Mouse (Mus musculus): ENCODE measurements around the gene Togaram2. TPM values are rescaled to one million over a fixed set of nuclear protein-coding genes. Genes with fewer than 3 reads are reported as not detected.

Togaram2 gene
- polyA plus RNA-seq, 1 experiment from 2014 or later: 0.50 TPM

DNA sequence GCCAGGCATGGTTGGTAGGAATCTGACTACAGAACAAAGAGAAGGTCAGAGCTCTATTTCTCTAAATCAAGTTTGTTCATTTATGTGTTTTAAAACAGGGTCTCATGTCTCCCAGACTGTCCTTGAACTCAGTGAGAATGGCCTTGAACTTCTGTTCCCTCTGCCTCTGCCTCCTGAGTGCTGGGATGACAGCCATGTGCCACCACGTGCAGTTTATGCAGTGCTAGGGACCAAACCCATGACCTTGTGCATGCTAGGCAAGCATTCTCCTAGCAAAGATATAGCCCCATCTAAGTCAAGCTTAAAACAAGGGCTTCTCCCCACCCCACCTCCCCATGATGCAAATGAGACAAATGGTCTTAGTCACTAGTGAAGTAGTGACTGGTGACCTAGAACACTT lies 32.1 kb downstream of the Togaram2 start:
- Histone ChIP-seq H3K27ac (no peak overlapping the region), H3K36me3 (no peaks in the 10 kb centered on the region), H3K4me3 (no peak overlapping the region), H3K9ac (no peak overlapping the region), H3K4me2 (no peak overlapping the region), H3K27me3 (0 out of 2 replicates have a peak, but pooled peaks cover 2% of the 10 kb centered on the region), H3K9me3 (no peaks in the 10 kb centered on the region), H3K4me1 (no peaks in the 10 kb centered on the region)
- 85% methylated on average over 1 of the region's 1 CpGs for WGBS
- no peak for ATAC-seq (ENCODE audit: insufficient number of reproducible peaks, low FRiP score, low TSS enrichment, low read depth)

DNA sequence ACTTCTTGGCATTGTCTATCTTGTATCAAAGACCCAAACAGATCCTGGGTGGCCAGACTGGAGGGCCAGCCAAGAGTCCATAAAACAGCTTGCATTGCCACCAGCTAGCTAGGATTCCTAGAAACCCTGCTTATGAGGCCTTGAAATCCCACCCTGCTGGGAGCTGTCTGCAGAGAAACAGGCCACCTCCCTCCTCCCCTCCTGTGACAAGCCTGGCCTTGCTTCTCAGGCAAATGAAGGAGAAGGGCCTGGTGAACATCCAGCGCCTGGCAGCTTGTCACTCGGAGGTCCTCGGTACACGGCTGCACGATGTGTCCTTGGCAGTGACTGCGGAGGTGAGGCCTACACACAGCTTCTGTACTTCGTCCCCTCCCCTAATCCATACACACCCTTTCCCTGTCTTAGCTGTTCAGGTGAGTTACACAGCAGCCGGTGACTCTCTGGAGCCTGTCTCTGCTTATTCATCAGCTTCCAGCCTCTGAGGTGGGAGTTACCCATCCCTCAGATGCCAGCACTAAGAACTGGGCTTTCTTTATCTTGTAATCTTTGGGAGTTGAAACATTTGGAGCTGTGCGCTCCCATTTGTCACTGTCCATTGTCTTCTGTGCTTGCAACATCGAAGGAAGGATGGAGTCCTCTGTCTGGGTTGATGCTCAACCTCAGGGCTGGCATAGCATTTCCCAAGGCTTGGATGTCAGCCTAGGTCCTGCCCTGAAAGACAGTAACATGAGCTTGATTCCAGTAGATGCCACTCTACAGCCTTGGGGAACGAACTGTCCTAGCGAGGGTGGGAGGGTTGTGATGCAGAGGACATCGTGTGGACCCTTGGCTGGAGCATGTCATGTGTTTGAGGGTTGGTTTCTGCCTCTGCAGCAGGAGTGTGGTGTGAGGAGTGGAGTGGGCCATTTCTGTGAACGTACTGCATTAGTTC lies 32.8 kb downstream of the Togaram2 start:
- Histone ChIP-seq H3K36me3 (no peaks in the 10 kb centered on the region), H3K9ac (no peak overlapping the region), H3K9me3 (no peaks in the 10 kb centered on the region), H3K4me3 (no peak overlapping the region), H3K4me2 (no peak overlapping the region), H3K4me1 (no peaks in the 10 kb centered on the region), H3K27me3 (0 out of 2 replicates have a peak, but pooled peaks cover under 1% of the 10 kb centered on the region), H3K27ac (no peak overlapping the region)
- WGBS: 76% methylated on average over 14 of the region's 14 CpGs
- ATAC-seq (ENCODE audit: insufficient number of reproducible peaks, low FRiP score, low TSS enrichment, low read depth): no peak

DNA sequence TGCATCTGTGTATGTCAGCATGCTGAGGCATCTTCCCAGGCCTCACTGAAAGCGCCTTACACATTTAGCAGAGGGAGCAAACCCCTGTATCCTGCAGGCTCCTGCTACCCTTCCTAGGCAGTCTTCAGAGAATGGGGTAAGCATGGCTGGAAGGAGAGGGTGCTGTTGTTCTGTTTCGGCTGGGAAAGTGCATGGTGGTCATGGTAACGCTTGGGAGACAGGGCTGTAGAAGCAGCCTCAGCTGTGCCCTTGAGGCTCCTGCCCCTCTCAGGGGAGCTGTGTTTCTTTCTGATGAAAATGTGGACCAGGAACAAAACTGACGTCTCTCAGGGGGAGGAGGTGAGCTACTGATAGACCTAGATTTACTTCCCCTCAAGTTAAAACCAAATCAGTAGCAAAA lies 34.7 kb downstream of the Togaram2 start:
- ATAC-seq (ENCODE audit: insufficient number of reproducible peaks, low FRiP score, low TSS enrichment, low read depth): no peak
- 52% methylated on average over 4 of the region's 4 CpGs for WGBS
- no peaks in the 10 kb centered on the region for H3K27me3 ChIP-seq

DNA sequence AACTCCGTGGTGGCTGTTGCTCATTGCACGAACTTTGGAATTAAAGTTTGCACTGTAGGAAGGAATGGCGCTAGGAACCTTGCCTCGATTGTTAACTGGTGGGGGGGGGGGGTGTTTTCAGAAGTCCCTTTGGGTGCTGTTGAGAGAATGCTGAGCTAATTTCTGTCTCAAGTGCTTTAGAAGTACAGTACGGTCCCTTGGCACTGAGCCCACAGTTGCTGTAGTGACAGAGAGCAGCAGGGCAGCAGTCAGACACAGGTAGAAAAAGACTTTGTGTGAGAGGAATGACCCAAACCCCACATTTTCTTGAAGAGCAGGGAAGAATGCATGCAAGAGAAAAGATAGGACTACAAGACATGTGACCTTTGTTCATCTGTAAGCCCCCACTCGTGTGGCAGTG lies 39.2 kb downstream of the Togaram2 start:
- no peak overlapping the region for H3K27ac ChIP-seq
- H3K27me3 ChIP-seq: no peaks in the 10 kb centered on the region
- WGBS: 69% methylated on average over 6 of the region's 6 CpGs
- no peak overlapping the region for H3K4me2 ChIP-seq
- no peaks in the 10 kb centered on the region for H3K36me3 ChIP-seq
- no peak for ATAC-seq (ENCODE audit: insufficient number of reproducible peaks, low FRiP score, low TSS enrichment, low read depth)
- H3K4me3 ChIP-seq: no peak overlapping the region
- H3K9me3 ChIP-seq: no peaks in the 10 kb centered on the region
- no peak overlapping the region for H3K9ac ChIP-seq
- no peaks in the 10 kb centered on the region for H3K4me1 ChIP-seq

More for the DNA sequence above, 34.7 kb downstream of the Togaram2 start:
- no peak overlapping the region for H3K4me2 ChIP-seq
- no peaks in the 10 kb centered on the region for H3K9me3 ChIP-seq
- no peak overlapping the region for H3K4me3 ChIP-seq
- H3K4me1 ChIP-seq: no peaks in the 10 kb centered on the region
- H3K27ac ChIP-seq: no peak overlapping the region
- no peak overlapping the region for H3K9ac ChIP-seq
- no peaks in the 10 kb centered on the region for H3K36me3 ChIP-seq

DNA sequence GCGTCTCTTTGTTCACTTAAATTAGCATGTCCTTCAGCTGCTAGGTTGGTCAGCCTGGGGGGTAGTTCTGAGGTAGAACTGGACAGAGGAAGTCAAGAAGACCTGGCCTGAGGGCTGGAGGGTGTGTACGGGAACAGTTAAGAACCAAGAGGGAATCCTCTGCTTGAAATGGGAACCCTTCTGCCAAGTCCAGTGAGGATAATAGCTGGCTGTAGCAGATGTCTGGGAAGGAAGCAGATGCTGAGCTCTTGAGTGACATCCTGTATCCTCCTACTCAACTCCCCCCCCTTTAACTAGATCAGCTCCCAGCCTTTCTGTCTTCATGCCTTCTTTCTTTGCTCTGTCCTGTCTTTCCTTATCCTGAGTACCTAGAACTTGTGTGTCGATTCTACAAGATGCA lies 42.0 kb downstream of the Togaram2 start:
- no peak for ATAC-seq (ENCODE audit: insufficient number of reproducible peaks, low FRiP score, low TSS enrichment, low read depth)
- no peaks in the 10 kb centered on the region for H3K9me3 ChIP-seq
- no peaks in the 10 kb centered on the region for H3K27me3 ChIP-seq
- no peak overlapping the region for H3K4me2 ChIP-seq
- no peaks in the 10 kb centered on the region for H3K4me1 ChIP-seq
- no peaks in the 10 kb centered on the region for H3K36me3 ChIP-seq
- no peak overlapping the region for H3K4me3 ChIP-seq
- H3K9ac ChIP-seq: no peak overlapping the region
- 76% methylated on average over 3 of the region's 3 CpGs for WGBS
- no peak overlapping the region for H3K27ac ChIP-seq

DNA sequence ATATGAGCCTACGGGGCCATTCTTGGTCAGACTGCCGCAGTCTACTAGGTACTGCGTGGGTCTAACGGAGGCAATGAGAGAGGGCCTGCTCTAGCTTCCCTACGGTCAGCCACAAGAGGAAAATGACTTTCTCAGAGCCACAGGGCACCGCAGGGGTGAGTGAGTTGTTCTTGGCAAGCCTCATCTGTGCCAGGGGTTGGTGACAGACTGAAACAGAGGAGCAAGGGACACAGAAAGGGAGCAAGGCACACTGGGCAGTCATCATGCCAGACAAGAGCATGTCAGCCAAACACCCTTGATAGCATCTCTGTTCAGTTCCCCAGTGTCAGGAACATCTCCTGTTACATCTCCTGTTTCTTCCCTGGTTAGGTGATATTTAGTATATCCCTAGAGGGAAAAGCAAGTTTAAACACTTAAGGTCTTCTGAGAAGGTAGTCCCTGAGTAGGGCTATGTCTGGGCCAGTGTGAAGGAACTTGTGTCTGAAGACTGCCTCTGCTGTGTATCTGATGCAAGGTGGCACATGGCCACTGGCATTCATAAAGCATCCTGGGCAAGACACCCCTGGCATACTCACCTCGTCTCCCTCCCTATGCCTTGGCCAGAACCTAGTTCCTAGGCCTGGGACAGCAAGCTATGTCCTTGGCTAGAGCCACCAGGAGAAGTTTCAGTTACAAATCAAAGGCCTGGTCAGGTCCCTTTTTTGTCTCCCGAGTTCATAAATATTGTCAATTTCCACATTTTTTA lies 45.0 kb downstream of the Togaram2 start:
- Histone ChIP-seq H3K4me1 (no peaks in the 10 kb centered on the region), H3K27me3 (no peaks in the 10 kb centered on the region), H3K4me3 (no peak overlapping the region), H3K9me3 (no peaks in the 10 kb centered on the region), H3K4me2 (no peak overlapping the region), H3K9ac (no peak overlapping the region), H3K27ac (no peak overlapping the region), H3K36me3 (no peaks in the 10 kb centered on the region)
- 87% methylated on average over 8 of the region's 8 CpGs for WGBS
- ATAC-seq (ENCODE audit: insufficient number of reproducible peaks, low FRiP score, low TSS enrichment, low read depth): no peak

DNA sequence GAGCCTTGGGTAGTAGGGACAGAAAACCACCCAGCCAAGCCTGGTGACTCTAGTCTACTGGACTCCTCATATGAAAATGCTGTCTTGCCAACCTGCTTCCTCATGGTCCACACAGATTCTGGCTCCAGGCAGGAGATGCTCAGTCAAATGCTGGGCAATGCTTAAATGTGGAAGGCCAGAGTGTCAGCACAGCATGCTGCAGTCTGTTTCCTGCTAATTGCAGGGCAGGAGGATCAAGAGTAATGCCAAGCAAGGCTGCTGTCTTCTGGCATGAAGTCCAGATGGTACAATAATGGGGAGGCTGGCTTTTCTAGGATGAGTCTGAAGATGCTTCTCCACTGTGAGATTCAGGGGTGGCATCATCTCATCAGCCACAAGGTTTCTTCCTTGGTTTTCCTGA lies 47.4 kb downstream of the Togaram2 start:
- no peak for ATAC-seq (ENCODE audit: insufficient number of reproducible peaks, low FRiP score, low TSS enrichment, low read depth)
- no peak overlapping the region for H3K4me3 ChIP-seq

DNA sequence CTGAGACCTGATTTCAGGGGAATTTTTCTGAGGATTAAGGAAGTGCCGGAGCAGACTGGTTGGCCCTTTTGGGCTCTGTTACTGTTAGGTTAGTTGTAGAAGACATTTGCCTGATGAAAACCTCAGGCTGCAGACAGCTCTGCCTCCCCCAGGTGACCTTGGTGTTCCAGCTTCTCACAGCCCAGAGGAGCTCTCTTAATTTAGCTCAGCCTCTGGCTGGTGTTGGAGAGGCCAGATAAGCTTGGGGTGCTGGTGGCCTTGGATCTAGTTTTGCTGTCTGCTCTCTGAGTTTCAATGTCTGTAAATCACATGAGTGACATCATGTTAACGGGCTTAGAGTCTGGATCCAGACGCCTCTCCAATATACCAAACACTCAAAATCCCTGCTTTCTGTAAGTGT lies 48.0 kb downstream of the Togaram2 start:
- 58% methylated on average over 3 of the region's 3 CpGs for WGBS
- Histone ChIP-seq H3K4me2 (no peak overlapping the region), H3K27ac (no peak overlapping the region), H3K4me3 (no peak overlapping the region), H3K36me3 (no peaks in the 10 kb centered on the region), H3K4me1 (no peaks in the 10 kb centered on the region), H3K9me3 (no peaks in the 10 kb centered on the region), H3K27me3 (no peaks in the 10 kb centered on the region), H3K9ac (no peak overlapping the region)
- ATAC-seq (ENCODE audit: insufficient number of reproducible peaks, low FRiP score, low TSS enrichment, low read depth): no peak

More for the DNA sequence above, 47.4 kb downstream of the Togaram2 start:
- Histone ChIP-seq H3K27ac (no peak overlapping the region), H3K4me1 (no peaks in the 10 kb centered on the region), H3K9me3 (no peaks in the 10 kb centered on the region), H3K27me3 (no peaks in the 10 kb centered on the region), H3K9ac (no peak overlapping the region), H3K36me3 (no peaks in the 10 kb centered on the region), H3K4me2 (no peak overlapping the region)

DNA sequence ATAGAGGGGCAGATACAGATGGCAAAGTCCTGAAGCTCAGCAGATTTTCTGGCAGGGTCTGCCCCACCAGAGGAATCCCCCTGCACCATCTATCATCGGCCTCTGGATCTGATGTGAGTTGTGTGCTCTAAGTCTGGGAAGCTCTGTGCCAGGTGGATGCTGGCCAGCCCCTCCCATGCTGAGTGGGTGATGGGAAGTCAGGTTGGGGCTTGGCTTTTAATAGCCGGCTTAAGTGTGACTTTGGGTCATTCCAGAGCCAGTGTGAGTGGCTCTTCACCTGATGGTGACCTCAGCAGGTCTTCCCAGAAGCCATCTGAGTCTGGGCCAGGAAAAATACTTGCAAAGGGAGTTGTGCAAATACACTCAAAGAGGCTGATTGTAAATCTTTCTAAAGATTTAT lies 57.6 kb downstream of the Togaram2 start:
- 36% methylated on average over 2 of the region's 2 CpGs for WGBS
- Histone ChIP-seq H3K27me3 (no peaks in the 10 kb centered on the region), H3K9me3 (no peaks in the 10 kb centered on the region), H3K27ac (no peak overlapping the region), H3K4me2 (no peak overlapping the region), H3K4me1 (no peaks in the 10 kb centered on the region), H3K36me3 (no peaks in the 10 kb centered on the region), H3K4me3 (no peak overlapping the region), H3K9ac (no peak overlapping the region)
- no peak for ATAC-seq (ENCODE audit: insufficient number of reproducible peaks, low FRiP score, low TSS enrichment, low read depth)

DNA sequence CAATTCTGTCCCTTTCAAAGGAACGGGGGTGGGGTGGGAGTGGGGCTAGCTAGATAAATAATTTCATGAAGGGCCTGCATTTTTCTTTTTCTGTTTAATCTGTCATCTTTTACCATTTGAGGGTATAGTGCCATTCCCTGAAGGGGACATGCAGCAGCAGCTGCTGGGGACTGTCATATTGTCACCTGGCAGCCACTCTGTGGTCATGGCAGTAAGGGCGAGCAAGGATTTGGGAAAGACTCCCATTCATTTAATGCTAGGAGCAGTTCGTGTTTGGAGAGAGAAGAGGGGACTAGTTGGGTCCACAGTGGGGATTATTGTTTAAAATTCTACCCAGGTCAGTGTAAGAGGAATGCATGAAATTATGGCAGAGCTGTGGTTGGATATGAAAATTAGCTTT lies 63.4 kb downstream of the Togaram2 start:
- no peak overlapping the region for H3K4me2 ChIP-seq
- H3K27ac ChIP-seq: no peak overlapping the region
- no peak overlapping the region for H3K9ac ChIP-seq
- WGBS: 67% methylated on average over 3 of the region's 3 CpGs
- no peaks in the 10 kb centered on the region for H3K27me3 ChIP-seq
- ATAC-seq (ENCODE audit: insufficient number of reproducible peaks, low FRiP score, low TSS enrichment, low read depth): no peak
- no peaks in the 10 kb centered on the region for H3K9me3 ChIP-seq
- no peaks in the 10 kb centered on the region for H3K4me1 ChIP-seq
- no peak overlapping the region for H3K4me3 ChIP-seq
- H3K36me3 ChIP-seq: no peaks in the 10 kb centered on the region

DNA sequence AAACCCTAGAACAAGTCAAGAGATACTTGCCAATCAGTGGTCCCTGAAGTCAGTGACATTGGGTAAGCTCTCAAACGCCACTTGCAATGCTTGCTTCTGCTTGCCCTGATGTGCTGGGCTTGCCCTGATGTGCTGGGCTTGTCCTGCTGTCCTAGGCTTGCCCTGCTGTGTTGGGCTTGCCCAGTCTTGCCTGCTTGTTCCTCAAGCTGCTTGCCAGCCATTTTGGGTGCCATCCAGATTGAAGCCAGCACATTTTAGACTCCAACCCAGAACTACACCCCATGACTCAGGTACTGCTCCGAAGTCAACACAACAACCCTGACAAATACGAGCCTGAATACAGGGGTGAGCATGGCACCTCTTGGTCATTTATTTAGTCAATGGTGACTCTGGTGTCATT lies 69.1 kb downstream of the Togaram2 start:
- no peak overlapping the region for H3K9ac ChIP-seq
- ATAC-seq (ENCODE audit: insufficient number of reproducible peaks, low FRiP score, low TSS enrichment, low read depth): no peak
- no peaks in the 10 kb centered on the region for H3K9me3 ChIP-seq
- no peaks in the 10 kb centered on the region for H3K4me1 ChIP-seq
- WGBS: 83% methylated on average over 3 of the region's 3 CpGs
- H3K36me3 ChIP-seq: no peaks in the 10 kb centered on the region
- no peak overlapping the region for H3K4me2 ChIP-seq
- no peak overlapping the region for H3K4me3 ChIP-seq
- H3K27ac ChIP-seq: no peak overlapping the region
- no peaks in the 10 kb centered on the region for H3K27me3 ChIP-seq

DNA sequence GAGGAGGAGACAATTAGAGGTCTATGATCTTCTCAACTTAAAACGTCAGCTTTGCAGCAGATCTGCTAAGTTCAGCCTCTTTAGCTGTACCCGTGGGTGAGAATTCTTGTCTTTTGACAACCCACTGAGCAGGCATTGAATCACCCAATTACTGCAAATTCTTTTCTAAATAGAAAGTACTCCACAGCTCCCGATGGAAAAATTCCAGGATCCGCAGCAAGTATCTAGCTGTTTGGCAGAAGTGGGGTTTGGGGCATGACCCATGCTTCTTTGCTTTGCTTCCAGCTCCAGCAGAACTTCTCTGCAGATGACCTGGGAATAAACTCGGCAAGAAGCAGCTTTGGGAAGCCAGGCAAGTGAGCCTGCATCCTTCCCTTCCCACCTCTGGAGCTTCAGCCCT lies 69.9 kb downstream of the Togaram2 start:
- ATAC-seq (ENCODE audit: insufficient number of reproducible peaks, low FRiP score, low TSS enrichment, low read depth): 0 out of 2 replicates have a peak, but pooled peaks have one; percentile 35
- 35% methylated on average over 5 of the region's 5 CpGs for WGBS
- H3K9me3 ChIP-seq: no peaks in the 10 kb centered on the region

More for the DNA sequence above, 69.9 kb downstream of the Togaram2 start:
- Histone ChIP-seq H3K9ac (no peak overlapping the region), H3K36me3 (no peaks in the 10 kb centered on the region), H3K27me3 (no peaks in the 10 kb centered on the region), H3K4me2 (no peak overlapping the region), H3K4me1 (no peaks in the 10 kb centered on the region), H3K4me3 (no peak overlapping the region), H3K27ac (no peak overlapping the region)

Data from limb, embryonic 15.5 days (tissue).